Mouse (Mus musculus): ENCODE data around the gene Espnl. TPM values are rescaled to one million over a fixed set of nuclear protein-coding genes. Genes with fewer than 3 reads are reported as not detected.

Espnl gene
- polyA plus RNA-seq, 1 experiment = 0.05 TPM

DNA sequence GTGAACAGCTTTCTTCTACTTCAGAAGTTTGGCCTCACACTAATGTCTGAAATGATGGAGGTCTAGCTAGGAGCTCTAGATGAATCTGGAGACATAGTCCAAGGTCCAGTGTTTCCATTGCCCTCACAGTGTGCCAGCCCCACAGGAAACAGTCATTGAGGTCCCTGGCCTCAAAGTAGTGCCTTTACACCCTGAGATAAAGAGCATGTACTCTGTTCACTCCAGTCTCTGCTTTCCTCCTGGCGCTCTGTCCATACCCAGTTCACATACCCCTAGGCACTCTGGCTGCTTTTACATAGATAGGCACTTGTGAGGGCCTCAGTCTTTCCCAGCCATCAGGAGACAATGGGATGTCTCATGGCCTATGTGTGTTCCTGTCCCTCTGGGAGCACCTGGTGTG, 32.5 kb upstream of the Espnl start:
- Histone ChIP-seq H3K27ac (ENCODE audit: insufficient read depth, low read depth, low read length) (no peak overlapping the region), H3K4me3 (ENCODE audit: insufficient read depth, low read depth, low read length) (no peak overlapping the region), H3K36me3 (ENCODE audit: control insufficient read depth, insufficient read depth, low read length) (no peaks in the 10 kb centered on the region), H3K4me1 (ENCODE audit: control insufficient read depth, insufficient read depth, low read length) (peaks cover 16% of the 10 kb centered on the region; the same call in 1 of the 2 replicates), H3K27me3 (replicated peaks; ENCODE audit: control insufficient read depth, insufficient read depth, low read length) (no peaks in the 10 kb centered on the region)
- no peak for TF ChIP-seq POLR2A (IDR thresholded peaks at IDR 0.05; ENCODE audit: low read depth, low read length)
- no peak for TF ChIP-seq CTCF (conservative IDR thresholded peaks at IDR 0.05; ENCODE audit: insufficient read depth, insufficient read length, low read depth, low read length)
- DNase-seq = peak; percentile 25
- WGBS = 90% methylated on average over 1 of the region's 1 CpGs

DNA sequence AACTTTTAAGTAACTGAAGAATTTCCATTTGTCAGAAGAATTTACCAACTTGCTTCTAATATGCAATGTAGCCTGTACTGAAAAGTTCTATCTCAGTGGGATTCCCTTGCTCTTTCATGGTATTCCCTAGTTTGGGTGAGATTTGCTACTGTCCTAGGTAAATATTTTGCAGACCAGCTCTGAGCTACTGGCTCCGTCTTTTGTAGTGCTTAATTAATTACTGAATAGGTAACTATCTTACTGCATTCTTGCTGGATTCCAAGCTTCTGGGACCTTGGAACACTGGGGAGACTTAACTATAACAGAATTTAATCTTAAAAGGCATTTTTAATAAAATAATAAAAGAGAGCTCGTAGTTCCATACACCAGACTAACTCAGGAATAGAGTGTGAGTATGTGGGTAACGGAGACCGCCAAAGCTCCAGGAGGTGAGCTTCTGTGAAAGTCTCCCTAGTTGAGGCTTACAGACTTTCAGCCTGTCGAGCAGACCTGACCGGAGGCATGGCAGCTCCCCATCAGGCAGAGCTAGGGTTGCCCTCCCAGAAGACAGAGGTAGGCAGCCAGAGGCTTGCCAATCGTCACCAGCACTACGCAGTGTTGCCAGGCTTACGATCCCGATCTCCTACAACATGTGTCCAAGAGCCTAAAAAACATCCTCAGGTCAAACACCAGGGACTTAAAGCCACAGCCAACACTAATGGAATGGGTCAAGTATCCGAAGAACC, 29.6 kb upstream of the Espnl start:
- Histone ChIP-seq H3K4me1 (ENCODE audit: control insufficient read depth, insufficient read depth, low read length) (peaks cover 16% of the 10 kb centered on the region; the same call in 1 of the 2 replicates), H3K4me3 (ENCODE audit: insufficient read depth, low read depth, low read length) (no peak overlapping the region), H3K36me3 (ENCODE audit: control insufficient read depth, insufficient read depth, low read length) (no peaks in the 10 kb centered on the region), H3K27me3 (replicated peaks; ENCODE audit: control insufficient read depth, insufficient read depth, low read length) (no peaks in the 10 kb centered on the region), H3K27ac (ENCODE audit: insufficient read depth, low read depth, low read length) (peak overlapping the region; percentile 46; the same call in 1 of the 2 replicates)
- WGBS = 60% methylated on average over 11 of the region's 11 CpGs
- peak; percentile 62 for DNase-seq
- TF ChIP-seq POLR2A (IDR thresholded peaks at IDR 0.05; ENCODE audit: low read depth, low read length) = no peak
- no peak for TF ChIP-seq CTCF (conservative IDR thresholded peaks at IDR 0.05; ENCODE audit: insufficient read depth, insufficient read length, low read depth, low read length)

GRCm38 (mm10) chr1:91295544-91295943, 26.3 kb upstream of the Espnl start:
- no peak for DNase-seq
- Histone ChIP-seq H3K36me3 (ENCODE audit: control insufficient read depth, insufficient read depth, low read length) (no peaks in the 10 kb centered on the region), H3K4me1 (ENCODE audit: control insufficient read depth, insufficient read depth, low read length) (peaks cover 28% of the 10 kb centered on the region), H3K27me3 (replicated peaks; ENCODE audit: control insufficient read depth, insufficient read depth, low read length) (no peaks in the 10 kb centered on the region), H3K27ac (ENCODE audit: insufficient read depth, low read depth, low read length) (no peak overlapping the region), H3K4me3 (ENCODE audit: insufficient read depth, low read depth, low read length) (no peak overlapping the region)
- WGBS = 87% methylated on average over 6 of the region's 6 CpGs
- no peak for TF ChIP-seq POLR2A (IDR thresholded peaks at IDR 0.05; ENCODE audit: low read depth, low read length)

DNA sequence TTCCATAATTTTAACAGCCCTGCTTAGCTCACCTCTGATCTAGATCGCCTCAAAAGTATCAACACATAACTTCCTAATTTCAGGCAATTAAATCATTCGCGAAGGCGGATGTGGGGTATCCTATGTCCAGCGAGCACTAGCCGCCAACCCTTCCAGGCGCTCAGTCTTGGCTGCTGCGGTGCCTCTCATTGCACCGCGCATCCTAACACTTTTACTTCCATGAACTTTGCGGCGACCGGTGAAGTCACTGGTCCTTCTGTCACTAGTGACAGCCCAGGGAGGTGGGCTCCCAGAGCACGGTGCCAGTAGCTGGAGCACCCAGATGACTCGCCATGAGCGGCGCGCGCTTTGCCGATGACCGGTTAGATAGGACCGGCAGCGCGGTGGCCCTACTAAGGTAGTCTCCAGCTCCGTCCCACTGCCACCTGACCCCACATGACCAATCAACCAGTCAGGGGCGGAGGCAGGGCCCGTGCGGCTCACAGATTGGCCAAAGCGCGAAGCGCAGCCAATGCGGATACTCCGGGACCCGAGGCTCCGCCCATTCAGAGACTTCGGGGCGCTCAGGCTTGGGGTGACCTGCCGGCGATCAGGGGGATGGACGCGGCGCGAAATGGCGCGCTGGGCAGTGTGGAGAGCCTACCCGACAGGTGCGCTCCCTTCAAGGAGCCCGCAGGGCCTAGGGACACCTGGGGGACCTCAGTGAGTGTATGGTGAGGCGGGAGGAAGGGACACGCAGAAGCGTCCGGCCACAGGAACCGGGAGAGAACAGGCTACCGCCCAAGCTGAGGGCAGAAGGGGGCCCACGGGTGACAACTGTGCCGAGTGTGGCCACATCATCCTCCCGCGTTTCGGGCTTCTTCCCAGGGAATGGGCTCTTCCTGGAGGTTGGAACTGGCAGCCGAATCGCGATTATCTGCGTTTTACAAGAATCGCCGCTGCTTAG, 23.8 kb upstream of the Espnl start, which contains the start of gene Scly:
Scly (plus strand) TSS at position 540 of the 946 bp plus-strand sequence.
- H3K36me3 ChIP-seq (ENCODE audit: control insufficient read depth, insufficient read depth, low read length) = no peaks in the 10 kb centered on the region; the same call in 1 of the 2 replicates
- peak; percentile 99 for DNase-seq
- peak within 1 kb of the TSS; percentile 90 for H3K4me3 ChIP-seq (ENCODE audit: insufficient read depth, low read depth, low read length)
- H3K27me3 ChIP-seq (replicated peaks; ENCODE audit: control insufficient read depth, insufficient read depth, low read length) = no peaks in the 10 kb centered on the region
- peak within 1 kb of the TSS; percentile 88 for H3K27ac ChIP-seq (ENCODE audit: insufficient read depth, low read depth, low read length)
- TF ChIP-seq CTCF (conservative IDR thresholded peaks at IDR 0.05; ENCODE audit: insufficient read depth, insufficient read length, low read depth, low read length) = no peak
- TF ChIP-seq POLR2A (IDR thresholded peaks at IDR 0.05; ENCODE audit: low read depth, low read length) = peak; percentile 75
- peaks cover 33% of the 10 kb centered on the region for H3K4me1 ChIP-seq (ENCODE audit: control insufficient read depth, insufficient read depth, low read length)
- under 1% methylated on average over 62 of the region's 65 CpGs for WGBS

- Histone ChIP-seq H3K27ac (ENCODE audit: insufficient read depth, low read depth, low read length) (peak overlapping the region; percentile 88), H3K4me3 (ENCODE audit: insufficient read depth, low read depth, low read length) (peak overlapping the region; percentile 90), H3K36me3 (ENCODE audit: control insufficient read depth, insufficient read depth, low read length) (no peaks in the 10 kb centered on the region; the same call in 1 of the 2 replicates), H3K27me3 (replicated peaks; ENCODE audit: control insufficient read depth, insufficient read depth, low read length) (no peaks in the 10 kb centered on the region), H3K4me1 (ENCODE audit: control insufficient read depth, insufficient read depth, low read length) (peaks cover 37% of the 10 kb centered on the region)
- WGBS = 51% methylated on average over 13 of the region's 13 CpGs
- DNase-seq = no peak
- no peak for TF ChIP-seq CTCF (conservative IDR thresholded peaks at IDR 0.05; ENCODE audit: insufficient read depth, insufficient read length, low read depth, low read length)
- no peak for TF ChIP-seq POLR2A (IDR thresholded peaks at IDR 0.05; ENCODE audit: low read depth, low read length)
These were observed 22.7 kb upstream of the Espnl start for GRCm38 (mm10) chr1:91299026-91299706.

DNA sequence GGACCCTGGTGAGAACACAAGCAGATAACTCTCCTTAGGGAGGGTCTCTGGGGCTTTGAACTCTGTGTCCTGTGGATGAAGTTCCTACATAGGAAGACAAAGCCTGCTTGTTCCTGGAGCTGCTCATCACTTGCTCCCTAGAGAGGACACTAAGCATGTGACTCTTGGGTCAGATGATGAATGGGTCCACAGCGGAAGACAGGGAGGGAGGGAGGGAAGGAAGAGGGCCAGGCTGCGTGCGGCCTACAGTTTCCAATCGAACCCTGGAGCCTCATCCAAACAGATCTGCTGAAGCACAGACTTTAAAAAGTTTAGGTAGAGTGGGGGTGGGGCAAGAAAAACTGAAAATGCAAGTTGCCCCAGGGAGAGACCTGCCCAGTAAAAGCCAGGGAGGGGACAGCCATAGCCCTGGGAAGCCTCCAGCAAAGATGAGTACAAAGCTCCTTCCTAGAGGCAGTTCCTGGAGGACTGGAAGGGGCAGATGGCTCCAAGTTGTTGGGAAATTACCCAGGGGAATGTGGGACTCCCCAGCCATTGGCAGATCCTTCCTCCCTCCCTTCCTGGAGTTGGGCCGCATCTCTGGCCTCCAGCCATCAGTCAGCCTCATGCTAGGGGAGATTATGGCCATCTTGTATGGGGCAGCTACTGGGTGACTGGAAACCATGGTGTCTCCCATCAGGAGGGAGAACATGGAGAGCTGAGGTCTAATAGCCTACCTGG, 22.0 kb upstream of the Espnl start:
- no peaks in the 10 kb centered on the region; the same call in 1 of the 2 replicates for H3K36me3 ChIP-seq (ENCODE audit: control insufficient read depth, insufficient read depth, low read length)
- WGBS = 20% methylated on average over 5 of the region's 5 CpGs
- no peaks in the 10 kb centered on the region for H3K27me3 ChIP-seq (replicated peaks; ENCODE audit: control insufficient read depth, insufficient read depth, low read length)
- peaks cover 37% of the 10 kb centered on the region for H3K4me1 ChIP-seq (ENCODE audit: control insufficient read depth, insufficient read depth, low read length)
- peak overlapping the region; percentile 90; the same call in 1 of the 2 replicates for H3K4me3 ChIP-seq (ENCODE audit: insufficient read depth, low read depth, low read length)
- H3K27ac ChIP-seq (ENCODE audit: insufficient read depth, low read depth, low read length) = peak overlapping the region; percentile 91
- no peak for TF ChIP-seq POLR2A (IDR thresholded peaks at IDR 0.05; ENCODE audit: low read depth, low read length)
- no peak for TF ChIP-seq CTCF (conservative IDR thresholded peaks at IDR 0.05; ENCODE audit: insufficient read depth, insufficient read length, low read depth, low read length)
- peak; percentile 76 for DNase-seq

Data from kidney, adult 2 months (tissue).